Comparison of ENCODE assay signal across 9 mouse cellular contexts in genomic region chr4:64832882-64833281, GRCm38 (mm10).
DNase-seq lines count a peak whose midpoint lies in the region; ATAC-seq lines count a peak whose summit lies in the region.
"Had no signal": no experiment of that assay in that cellular context is flagged by ENCODE, and none has a peak within 500 bp of the region (broad histone marks: within the 10 kb centered on the region; RNA-seq: fewer than 3 reads in every experiment).

No protein-coding gene starts in this region.

- H3K4me3 ChIP-seq in embryonic facial prominence, embryonic 11.5 days (ENCODE audit: low read depth, low read length): no peak overlapping the region
- no peak overlapping the region for H3K4me3 ChIP-seq in embryonic facial prominence, embryonic 10.5 days
- no peak overlapping the region for H3K4me3 ChIP-seq in limb, embryonic 11.5 days (ENCODE audit: low read depth, low read length)
- H3K4me3 ChIP-seq in limb, embryonic 10.5 days: no peak overlapping the region
- no peak overlapping the region for H3K4me3 ChIP-seq in heart, embryonic 10.5 days
- H3K4me3 ChIP-seq: limb, embryonic 15.5 days had no signal

- H3K4me1 ChIP-seq in embryonic facial prominence, embryonic 11.5 days (ENCODE audit: control insufficient read depth, insufficient read depth, low read length): no peaks in the 10 kb centered on the region
- H3K4me1 ChIP-seq in embryonic facial prominence, embryonic 10.5 days: no peaks in the 10 kb centered on the region
- no peaks in the 10 kb centered on the region for H3K4me1 ChIP-seq in limb, embryonic 11.5 days (ENCODE audit: control insufficient read depth, insufficient read depth, low read length)
- no peaks in the 10 kb centered on the region for H3K4me1 ChIP-seq in limb, embryonic 10.5 days
- H3K4me1 ChIP-seq in heart, embryonic 10.5 days: no peaks in the 10 kb centered on the region
- H3K4me1 ChIP-seq: limb, embryonic 15.5 days had no signal

- no peak overlapping the region for H3K27ac ChIP-seq in embryonic facial prominence, embryonic 11.5 days (replicated peaks; ENCODE audit: low read depth, low read length)
- H3K27ac ChIP-seq in embryonic facial prominence, embryonic 10.5 days (replicated peaks): no peak overlapping the region
- no peak overlapping the region for H3K27ac ChIP-seq in limb, embryonic 11.5 days (replicated peaks; ENCODE audit: low read depth, low read length)
- H3K27ac ChIP-seq in limb, embryonic 10.5 days: no peak overlapping the region
- H3K27ac ChIP-seq in heart, embryonic 10.5 days: no peak overlapping the region
- H3K27ac ChIP-seq: limb, embryonic 15.5 days had no signal

- no peaks in the 10 kb centered on the region for H3K9me3 ChIP-seq in embryonic facial prominence, embryonic 11.5 days (replicated peaks; ENCODE audit: control insufficient read depth, low read length)
- no peaks in the 10 kb centered on the region for H3K9me3 ChIP-seq in embryonic facial prominence, embryonic 10.5 days
- no peaks in the 10 kb centered on the region for H3K9me3 ChIP-seq in limb, embryonic 11.5 days (ENCODE audit: control insufficient read depth, low read length)
- no peaks in the 10 kb centered on the region for H3K9me3 ChIP-seq in limb, embryonic 10.5 days (replicated peaks)
- no peaks in the 10 kb centered on the region for H3K9me3 ChIP-seq in heart, embryonic 10.5 days
- H3K9me3 ChIP-seq: limb, embryonic 15.5 days had no signal

- intact Hi-C loops in left cerebral cortex, postnatal 4 days (cut with DNase I): no loop called here

- H3K9ac ChIP-seq in embryonic facial prominence, embryonic 11.5 days (replicated peaks; ENCODE audit: low read length): no peak overlapping the region
- H3K9ac ChIP-seq in limb, embryonic 11.5 days (ENCODE audit: low read length): no peak overlapping the region
- H3K9ac ChIP-seq: limb, embryonic 15.5 days had no signal

- no peaks in the 10 kb centered on the region for H3K36me3 ChIP-seq in embryonic facial prominence, embryonic 11.5 days (replicated peaks; ENCODE audit: control insufficient read depth, insufficient read depth, low read depth, low read length)
- no peaks in the 10 kb centered on the region for H3K36me3 ChIP-seq in embryonic facial prominence, embryonic 10.5 days (replicated peaks)
- no peaks in the 10 kb centered on the region for H3K36me3 ChIP-seq in limb, embryonic 11.5 days (ENCODE audit: control insufficient read depth, insufficient read depth, low read length)
- H3K36me3 ChIP-seq in limb, embryonic 10.5 days: no peaks in the 10 kb centered on the region
- H3K36me3 ChIP-seq in heart, embryonic 10.5 days: no peaks in the 10 kb centered on the region
- H3K36me3 ChIP-seq: limb, embryonic 15.5 days had no signal

- ATAC-seq in embryonic facial prominence, embryonic 11.5 days (replicated peaks; ENCODE audit: insufficient number of reproducible peaks, low FRiP score, low TSS enrichment, low read depth): no peak
- ATAC-seq in limb, embryonic 11.5 days (ENCODE audit: insufficient number of reproducible peaks, low FRiP score, low TSS enrichment, low read depth): no peak

- H3K27me3 ChIP-seq in embryonic facial prominence, embryonic 11.5 days (ENCODE audit: control insufficient read depth, insufficient read depth, low read length): no peaks in the 10 kb centered on the region
- no peaks in the 10 kb centered on the region for H3K27me3 ChIP-seq in embryonic facial prominence, embryonic 10.5 days (replicated peaks; ENCODE audit: low read depth, poor library complexity, severe bottlenecking)
- H3K27me3 ChIP-seq in limb, embryonic 11.5 days (ENCODE audit: control insufficient read depth, insufficient read depth, low read length): no peaks in the 10 kb centered on the region
- no peaks in the 10 kb centered on the region for H3K27me3 ChIP-seq in limb, embryonic 10.5 days (ENCODE audit: low read depth, poor library complexity, severe bottlenecking)
- no peaks in the 10 kb centered on the region for H3K27me3 ChIP-seq in heart, embryonic 10.5 days (ENCODE audit: insufficient read depth, poor library complexity, severe bottlenecking)
- H3K27me3 ChIP-seq: limb, embryonic 15.5 days had no signal

- H3K4me2 ChIP-seq in embryonic facial prominence, embryonic 11.5 days (ENCODE audit: low read depth, low read length): no peak overlapping the region
- H3K4me2 ChIP-seq in limb, embryonic 11.5 days (ENCODE audit: low read depth, severe bottlenecking): no peak overlapping the region
- H3K4me2 ChIP-seq: limb, embryonic 15.5 days had no signal

- WGBS in embryonic facial prominence, embryonic 11.5 days: 50% methylated on average over 2 of the region's 2 CpGs
- 49% methylated on average over 2 of the region's 2 CpGs for WGBS in embryonic facial prominence, embryonic 10.5 days
- 49% methylated on average over 2 of the region's 2 CpGs for WGBS in limb, embryonic 11.5 days
- 55% methylated on average over 2 of the region's 2 CpGs for WGBS in limb, embryonic 10.5 days
- 39% methylated on average over 2 of the region's 2 CpGs for WGBS in heart, embryonic 10.5 days

- peak; percentile 23 for DNase-seq in embryonic facial prominence, embryonic 11.5 days (ENCODE audit: low spot score)
- no peak for DNase-seq in embryonic facial prominence, embryonic 10.5 days (ENCODE audit: low spot score)
- DNase-seq in limb, embryonic 11.5 days (ENCODE audit: low spot score): peak; percentile 24
- DNase-seq in limb, embryonic 10.5 days (ENCODE audit: low spot score): no peak
- DNase-seq in cerebellum, postnatal 10 days: peak; percentile 37 to 44
- DNase-seq in left cerebral cortex, postnatal 4 days: peak; percentile 2
- DNase-seq in MN1 (ENCODE audit: low spot score): no peak
- no peak for DNase-seq in heart, embryonic 10.5 days (ENCODE audit: low spot score)

Comparison
In these comparisons a context has a peak if more than half of its experiments do, and no peak if none do; other contexts are left out.
1. DNase-seq: peak in embryonic facial prominence, embryonic 11.5 days (single experiment), limb, embryonic 11.5 days (single experiment), cerebellum, postnatal 10 days (2 of 2) and left cerebral cortex, postnatal 4 days (single experiment); none in embryonic facial prominence, embryonic 10.5 days (single experiment), limb, embryonic 10.5 days (single experiment), MN1 (single experiment) and heart, embryonic 10.5 days (single experiment).